Mouse (Mus musculus) telencephalon, adult 2 months (tissue): ENCODE results near the gene Thap3.

Experiments used
- DNase-seq: peaks from one replicate; pipeline ENCODE4 v3.0.0-alpha.2; 2011; ENCODE audit warnings: low read depth, low spot score

Thap3 gene

GRCm38 (mm10) chr4:151985886-151986285 is 2.9 kb downstream of the Thap3 start:
- no peak for DNase-seq

- no peak for DNase-seq
Observed at GRCm38 (mm10) chr4:151983560-151983959, 5.2 kb downstream of the Thap3 start.

- no peak for DNase-seq
Observed at GRCm38 (mm10) chr4:151983043-151983442, 5.8 kb downstream of the Thap3 start.

GRCm38 (mm10) chr4:151981363-151981762 is 7.4 kb downstream of the Thap3 start:
- peak; percentile 47 for DNase-seq

- no peak for DNase-seq
Observed at GRCm38 (mm10) chr4:151980699-151981098, 8.1 kb downstream of the Thap3 start.

GRCm38 (mm10) chr4:151977748-151978147 is 11.0 kb downstream of the Thap3 start:
- peak; percentile 40 for DNase-seq

- DNase-seq: no peak
Observed at GRCm38 (mm10) chr4:151975441-151975840, 13.4 kb downstream of the Thap3 start.

- DNase-seq: no peak
Observed at GRCm38 (mm10) chr4:151972221-151972967, 16.4 kb downstream of the Thap3 start.

GRCm38 (mm10) chr4:151968204-151968921 is 20.4 kb downstream of the Thap3 start:
- no peak for DNase-seq

GRCm38 (mm10) chr4:151962817-151963216 is 26.0 kb downstream of the Thap3 start:
- no peak for DNase-seq

- no peak for DNase-seq
Observed at GRCm38 (mm10) chr4:151960513-151960854, 28.3 kb downstream of the Thap3 start.

- DNase-seq: no peak
Observed at GRCm38 (mm10) chr4:151959849-151960512, 28.8 kb downstream of the Thap3 start.

- no peak for DNase-seq
Observed at GRCm38 (mm10) chr4:151957584-151958315, 31.0 kb downstream of the Thap3 start.

- no peak for DNase-seq
Observed at GRCm38 (mm10) chr4:151955791-151956190, 33.0 kb downstream of the Thap3 start.

- DNase-seq: no peak
Observed at GRCm38 (mm10) chr4:151953209-151953608, 35.6 kb downstream of the Thap3 start.

- DNase-seq: no peak
Observed at GRCm38 (mm10) chr4:151948497-151949471, 40.0 kb downstream of the Thap3 start.

GRCm38 (mm10) chr4:151946211-151946610 is 42.6 kb downstream of the Thap3 start:
- no peak for DNase-seq

GRCm38 (mm10) chr4:151938089-151938488 is 50.7 kb downstream of the Thap3 start:
- DNase-seq: no peak

GRCm38 (mm10) chr4:151937441-151937840 is 51.4 kb downstream of the Thap3 start:
- no peak for DNase-seq

- no peak for DNase-seq
Observed at GRCm38 (mm10) chr4:151934215-151934572, 54.6 kb downstream of the Thap3 start.
